Mouse (Mus musculus) midbrain, embryonic 11.5 days (tissue): Measurements from ENCODE around the gene Car12. TPM values are rescaled to one million over a fixed set of nuclear protein-coding genes. Genes with fewer than 3 reads are reported as not detected.

Experiments used
- ATAC-seq: fragments of 200-750 bp; cut with Nextera tagmentation; 2 replicates; pipeline ENCODE4 v1.8.0; 2017; ENCODE audit warnings: moderate TSS enrichment, moderate library complexity; ENCODE audit not compliant: low FRiP score
- DNase-seq: peaks from one replicate; pipeline ENCODE4 v3.0.0; 2015; ENCODE audit warnings: low spot score; ENCODE audit errors: missing footprints
- H3K27ac ChIP-seq: fragments of 300-500 bp; sonication (generic); 2 replicates; pipeline ENCODE4 v1.5.1; 2014; ENCODE audit warnings: low read depth, low read length
- H3K27me3 ChIP-seq: fragments of 300-500 bp; sonication (generic); 2 replicates; pipeline ENCODE4 v1.6.1; 2014; ENCODE audit warnings: mild to moderate bottlenecking, low read length, moderate library complexity, mixed read lengths; ENCODE audit not compliant: control insufficient read depth, insufficient read depth
- H3K36me3 ChIP-seq: fragments of 300-500 bp; sonication (generic); 2 replicates; pipeline ENCODE4 v1.6.1; 2014; ENCODE audit warnings: mild to moderate bottlenecking, low read length, moderate library complexity, mixed read lengths; ENCODE audit not compliant: control insufficient read depth, insufficient read depth
- H3K4me1 ChIP-seq: fragments of 300-500 bp; sonication (generic); 2 replicates; pipeline ENCODE4 v1.6.1; 2014; ENCODE audit warnings: low read length; ENCODE audit not compliant: control insufficient read depth, insufficient read depth
- H3K4me2 ChIP-seq: fragments of 300-500 bp; sonication (generic); 2 replicates; pipeline ENCODE4 v1.6.1; 2014; ENCODE audit warnings: mild to moderate bottlenecking, moderate library complexity
- H3K4me3 ChIP-seq: fragments of 300-500 bp; sonication (generic); 2 replicates; pipeline ENCODE4 v1.5.1; 2014; ENCODE audit warnings: low read depth, low read length
- H3K9ac ChIP-seq: fragments of 300-500 bp; sonication (generic); 2 replicates; pipeline ENCODE4 v1.6.1; 2014; ENCODE audit warnings: low read length
- H3K9me3 ChIP-seq: fragments of 300-500 bp; sonication (generic); 2 replicates; pipeline ENCODE4 v1.6.1; 2016; ENCODE audit warnings: low read length; ENCODE audit not compliant: control insufficient read depth
- WGBS: fragments of 180-500 bp; shearing (Covaris S2); extraction: QIAGEN DNeasy Blood & Tissue Kit; methylation state at CpG from one replicate; pipeline ENCODE4 v1.1.7; 2014; 5-methylcytosine and 5-hydroxymethylcytosine counted together
- polyA plus RNA-seq: library from polyadenylated mRNA; unstranded; fragments of >200 nt; fragmentation: Nextera tagmentation; extraction: Ambion mirVana; gene quantifications from 2 replicates; pipeline ENCODE4 v1.2.1, GENCODE M21; 2014

Gene Car12
- 0.51 and 0.66 TPM in 2 replicates for polyA plus RNA-seq

GRCm38 (mm10) chr9:66713135-66714021 is at the start of gene Car12:
Car12 (plus strand) TSS chr9:66713686.
- no peaks in the 10 kb centered on the region for H3K36me3 ChIP-seq
- H3K4me1 ChIP-seq: peaks cover 2% of the 10 kb centered on the region; the same call in 1 of the 2 replicates
- peak within 1 kb of the TSS; percentile 36 for H3K9ac ChIP-seq
- no peak within 1 kb of the TSS for H3K27ac ChIP-seq
- peaks cover 4% of the 10 kb centered on the region; the same call in 1 of the 2 replicates for H3K27me3 ChIP-seq
- H3K4me3 ChIP-seq: peak within 1 kb of the TSS; percentile 32
- 15% methylated on average over 29 of the region's 29 CpGs for WGBS
- ATAC-seq (peak; percentile 63), DNase-seq (peak; percentile 94)
- no peaks in the 10 kb centered on the region for H3K9me3 ChIP-seq
- peak within 1 kb of the TSS; percentile 58 for H3K4me2 ChIP-seq

DNA sequence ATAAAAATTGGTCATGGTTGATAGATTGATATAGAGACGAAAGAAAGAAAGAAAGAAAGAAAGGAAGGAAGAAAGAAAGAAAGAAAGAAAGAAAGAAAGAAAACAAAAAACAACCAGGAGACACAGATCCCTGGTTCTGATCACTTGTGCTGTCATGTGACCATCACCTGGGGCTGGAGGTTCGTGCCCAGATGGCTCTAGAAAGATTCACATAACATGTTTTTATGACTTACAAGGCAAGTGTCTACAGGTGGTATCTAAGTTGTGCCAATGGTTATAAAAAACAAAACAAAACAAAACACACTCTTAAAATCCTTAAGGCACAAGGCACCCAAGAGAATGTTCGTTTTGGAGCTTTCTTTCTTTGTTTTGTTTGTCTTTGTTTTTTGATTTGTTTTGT is 49.7 kb upstream of the Car12 start:
- Histone ChIP-seq H3K4me2 (no peak overlapping the region), H3K4me3 (no peak overlapping the region), H3K9ac (no peak overlapping the region), H3K27ac (no peak overlapping the region), H3K36me3 (no peaks in the 10 kb centered on the region), H3K9me3 (peaks cover 5% of the 10 kb centered on the region; the same call in 1 of the 2 replicates), H3K4me1 (no peaks in the 10 kb centered on the region), H3K27me3 (no peaks in the 10 kb centered on the region)
- no peak for DNase-seq
- WGBS: 88% methylated on average over 3 of the region's 3 CpGs
- ATAC-seq: no peak

GRCm38 (mm10) chr9:66664561-66664960 is 48.9 kb upstream of the Car12 start:
- Histone ChIP-seq H3K27me3 (no peaks in the 10 kb centered on the region), H3K9me3 (peaks cover 5% of the 10 kb centered on the region; the same call in 1 of the 2 replicates), H3K27ac (no peak overlapping the region), H3K36me3 (no peaks in the 10 kb centered on the region), H3K4me3 (no peak overlapping the region), H3K4me2 (no peak overlapping the region), H3K4me1 (no peaks in the 10 kb centered on the region), H3K9ac (no peak overlapping the region)
- DNase-seq: no peak
- no peak for ATAC-seq
- WGBS: 83% methylated on average over 7 of the region's 7 CpGs

GRCm38 (mm10) chr9:66666153-66666552 is 47.3 kb upstream of the Car12 start:
- H3K4me1 ChIP-seq: no peaks in the 10 kb centered on the region
- ATAC-seq: no peak
- no peaks in the 10 kb centered on the region for H3K27me3 ChIP-seq
- no peak overlapping the region for H3K9ac ChIP-seq
- H3K9me3 ChIP-seq: peaks cover 5% of the 10 kb centered on the region; the same call in 1 of the 2 replicates
- H3K36me3 ChIP-seq: no peaks in the 10 kb centered on the region
- 83% methylated on average over 3 of the region's 3 CpGs for WGBS
- no peak overlapping the region for H3K4me3 ChIP-seq
- no peak for DNase-seq
- no peak overlapping the region for H3K27ac ChIP-seq
- H3K4me2 ChIP-seq: no peak overlapping the region

- no peak overlapping the region for H3K9ac ChIP-seq
- no peak overlapping the region for H3K27ac ChIP-seq
These were observed 46.4 kb upstream of the Car12 start for GRCm38 (mm10) chr9:66667046-66667445.

GRCm38 (mm10) chr9:66667868-66668267 is 45.6 kb upstream of the Car12 start:
- H3K27me3 ChIP-seq: no peaks in the 10 kb centered on the region
- H3K4me1 ChIP-seq: no peaks in the 10 kb centered on the region
- H3K36me3 ChIP-seq: no peaks in the 10 kb centered on the region
- 91% methylated on average over 4 of the region's 4 CpGs for WGBS
- no peak overlapping the region for H3K4me2 ChIP-seq
- H3K4me3 ChIP-seq: no peak overlapping the region
- peaks cover 5% of the 10 kb centered on the region; the same call in 1 of the 2 replicates for H3K9me3 ChIP-seq
- H3K27ac ChIP-seq: no peak overlapping the region
- no peak overlapping the region for H3K9ac ChIP-seq
- no peak for DNase-seq
- no peak for ATAC-seq

More at GRCm38 (mm10) chr9:66667046-66667445, 46.4 kb upstream of the Car12 start:
- 87% methylated on average over 6 of the region's 6 CpGs for WGBS
- DNase-seq: no peak
- no peaks in the 10 kb centered on the region for H3K4me1 ChIP-seq
- H3K4me3 ChIP-seq: no peak overlapping the region
- H3K4me2 ChIP-seq: no peak overlapping the region
- no peaks in the 10 kb centered on the region for H3K27me3 ChIP-seq
- H3K36me3 ChIP-seq: no peaks in the 10 kb centered on the region
- ATAC-seq: no peak
- H3K9me3 ChIP-seq: peaks cover 5% of the 10 kb centered on the region; the same call in 1 of the 2 replicates

- no peaks in the 10 kb centered on the region for H3K9me3 ChIP-seq
- H3K4me1 ChIP-seq: no peaks in the 10 kb centered on the region
- no peak overlapping the region for H3K4me3 ChIP-seq
- H3K9ac ChIP-seq: no peak overlapping the region
- WGBS: 62% methylated on average over 7 of the region's 7 CpGs
- ATAC-seq: no peak
- H3K27ac ChIP-seq: no peak overlapping the region
- no peak overlapping the region for H3K4me2 ChIP-seq
- no peaks in the 10 kb centered on the region for H3K36me3 ChIP-seq
- no peaks in the 10 kb centered on the region for H3K27me3 ChIP-seq
- DNase-seq: no peak
These were observed 43.9 kb upstream of the Car12 start for GRCm38 (mm10) chr9:66669561-66670078.

DNA sequence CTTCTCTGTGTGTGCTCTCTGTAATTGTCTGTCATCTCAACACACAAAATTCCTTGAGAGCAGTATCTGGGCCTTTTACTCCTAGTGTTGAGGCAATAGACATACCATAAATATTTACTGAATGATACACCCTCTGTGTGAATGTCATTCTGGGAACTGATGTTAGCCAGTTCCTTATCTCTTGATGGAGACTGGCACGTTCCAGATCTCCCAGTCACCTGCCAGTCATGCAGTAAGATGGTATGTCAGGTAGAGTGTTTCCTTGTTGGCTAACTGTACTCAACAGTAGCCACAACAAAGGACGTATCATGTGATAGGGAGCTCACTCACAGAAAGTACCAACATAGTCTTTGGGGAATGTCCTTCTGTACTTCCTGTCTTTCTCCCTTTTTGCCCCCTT is 39.7 kb upstream of the Car12 start:
- no peak overlapping the region for H3K27ac ChIP-seq
- no peaks in the 10 kb centered on the region for H3K4me1 ChIP-seq
- H3K36me3 ChIP-seq: no peaks in the 10 kb centered on the region
- no peak overlapping the region for H3K9ac ChIP-seq
- no peak for ATAC-seq
- no peaks in the 10 kb centered on the region for H3K9me3 ChIP-seq
- no peak overlapping the region for H3K4me3 ChIP-seq
- H3K4me2 ChIP-seq: no peak overlapping the region
- DNase-seq: no peak
- 73% methylated on average over 2 of the region's 2 CpGs for WGBS
- H3K27me3 ChIP-seq: no peaks in the 10 kb centered on the region

GRCm38 (mm10) chr9:66675566-66675965 is 37.9 kb upstream of the Car12 start:
- no peaks in the 10 kb centered on the region for H3K36me3 ChIP-seq
- WGBS: 88% methylated on average over 1 of the region's 1 CpGs
- no peaks in the 10 kb centered on the region for H3K9me3 ChIP-seq
- H3K4me2 ChIP-seq: no peak overlapping the region
- no peak overlapping the region for H3K27ac ChIP-seq
- H3K4me1 ChIP-seq: no peaks in the 10 kb centered on the region
- no peaks in the 10 kb centered on the region for H3K27me3 ChIP-seq
- H3K4me3 ChIP-seq: no peak overlapping the region
- DNase-seq (no peak), ATAC-seq (no peak)
- no peak overlapping the region for H3K9ac ChIP-seq
